Mouse (Mus musculus): ENCODE data around the gene Sh2d2a.
"Not testable (repeated sequence)": the region's sequence is repeated elsewhere in the genome, so short reads cannot be mapped to it uniquely, and the experiment has no call there.

Gene Sh2d2a

GRCm38 (mm10) chr3:87877730-87878129 lies 31.2 kb downstream of the Sh2d2a start:
- Histone ChIP-seq H3K4me1 (replicated peaks; ENCODE audit: low read depth, low read length) (peaks cover 19% of the 10 kb centered on the region), H3K4me3 (replicated peaks; ENCODE audit: low read length) (no peak overlapping the region), H3K9me3 (ENCODE audit: low read length) (no peaks in the 10 kb centered on the region), H3K27me3 (ENCODE audit: insufficient read depth, low read length) (no peaks in the 10 kb centered on the region), H3K36me3 (ENCODE audit: insufficient read depth, low read length) (peaks cover 91% of the 10 kb centered on the region)
- TF ChIP-seq NANOG (IDR thresholded peaks at IDR 0.05; ENCODE audit: borderline replicate concordance, low read length) (no peak), CTCF (conservative IDR thresholded peaks at IDR 0.05; ENCODE audit: low read length) (no peak)

- H3K27me3 ChIP-seq (ENCODE audit: insufficient read depth, low read length) = no peaks in the 10 kb centered on the region
Observed at GRCm38 (mm10) chr3:87884291-87884690, 37.7 kb downstream of the Sh2d2a start.

GRCm38 (mm10) chr3:87884708-87885251 lies 38.2 kb downstream of the Sh2d2a start:
- Histone ChIP-seq H3K4me1 (replicated peaks; ENCODE audit: low read depth, low read length) (peaks cover 36% of the 10 kb centered on the region), H3K36me3 (ENCODE audit: insufficient read depth, low read length) (peaks cover 41% of the 10 kb centered on the region), H3K4me3 (replicated peaks; ENCODE audit: low read length) (peak overlapping the region; percentile 97), H3K9me3 (ENCODE audit: low read length) (no peaks in the 10 kb centered on the region), H3K27me3 (ENCODE audit: insufficient read depth, low read length) (no peaks in the 10 kb centered on the region)
- TF ChIP-seq CTCF (conservative IDR thresholded peaks at IDR 0.05; ENCODE audit: low read length) (no peak), POU5F1 (IDR thresholded peaks at IDR 0.05; ENCODE audit: borderline replicate concordance, low read length) (no peak), NANOG (IDR thresholded peaks at IDR 0.05; ENCODE audit: borderline replicate concordance, low read length) (no peak)

More at GRCm38 (mm10) chr3:87884291-87884690, 37.7 kb downstream of the Sh2d2a start:
- Histone ChIP-seq H3K4me3 (replicated peaks; ENCODE audit: low read length) (peak overlapping the region; percentile 97), H3K9me3 (ENCODE audit: low read length) (no peaks in the 10 kb centered on the region), H3K36me3 (ENCODE audit: insufficient read depth, low read length) (peaks cover 43% of the 10 kb centered on the region), H3K4me1 (replicated peaks; ENCODE audit: low read depth, low read length) (peaks cover 35% of the 10 kb centered on the region)
- no peak for TF ChIP-seq CTCF (conservative IDR thresholded peaks at IDR 0.05; ENCODE audit: low read length)
- no peak for TF ChIP-seq POU5F1 (IDR thresholded peaks at IDR 0.05; ENCODE audit: borderline replicate concordance, low read length)
- no peak for TF ChIP-seq NANOG (IDR thresholded peaks at IDR 0.05; ENCODE audit: borderline replicate concordance, low read length)

GRCm38 (mm10) chr3:87885281-87886003 lies 38.9 kb downstream of the Sh2d2a start, which contains the start of gene Prcc:
Gene Prcc (minus strand): TSS chr3:87885608.
- H3K4me3 ChIP-seq (replicated peaks; ENCODE audit: low read length) = peak within 1 kb of the TSS; percentile 97
- H3K36me3 ChIP-seq (ENCODE audit: insufficient read depth, low read length) = peaks cover 34% of the 10 kb centered on the region
- peaks cover 36% of the 10 kb centered on the region for H3K4me1 ChIP-seq (replicated peaks; ENCODE audit: low read depth, low read length)
- H3K9me3 ChIP-seq (ENCODE audit: low read length) = no peaks in the 10 kb centered on the region
- no peaks in the 10 kb centered on the region for H3K27me3 ChIP-seq (ENCODE audit: insufficient read depth, low read length)
- TF ChIP-seq NANOG (IDR thresholded peaks at IDR 0.05; ENCODE audit: borderline replicate concordance, low read length) (no peak), CTCF (conservative IDR thresholded peaks at IDR 0.05; ENCODE audit: low read length) (no peak), POU5F1 (IDR thresholded peaks at IDR 0.05; ENCODE audit: borderline replicate concordance, low read length) (no peak)

- TF ChIP-seq POU5F1 (IDR thresholded peaks at IDR 0.05; ENCODE audit: borderline replicate concordance, low read length) = no peak
- no peak for TF ChIP-seq CTCF (conservative IDR thresholded peaks at IDR 0.05; ENCODE audit: low read length)
- TF ChIP-seq NANOG (IDR thresholded peaks at IDR 0.05; ENCODE audit: borderline replicate concordance, low read length) = no peak
- peak overlapping the region; percentile 75 for H3K4me3 ChIP-seq (replicated peaks; ENCODE audit: low read length)
- no peaks in the 10 kb centered on the region for H3K27me3 ChIP-seq (ENCODE audit: insufficient read depth, low read length)
- H3K9me3 ChIP-seq (ENCODE audit: low read length) = no peaks in the 10 kb centered on the region
- peaks cover 36% of the 10 kb centered on the region for H3K4me1 ChIP-seq (replicated peaks; ENCODE audit: low read depth, low read length)
- peaks cover 29% of the 10 kb centered on the region for H3K36me3 ChIP-seq (ENCODE audit: insufficient read depth, low read length)
Observed at GRCm38 (mm10) chr3:87886004-87886365, 39.4 kb downstream of the Sh2d2a start.

DNA sequence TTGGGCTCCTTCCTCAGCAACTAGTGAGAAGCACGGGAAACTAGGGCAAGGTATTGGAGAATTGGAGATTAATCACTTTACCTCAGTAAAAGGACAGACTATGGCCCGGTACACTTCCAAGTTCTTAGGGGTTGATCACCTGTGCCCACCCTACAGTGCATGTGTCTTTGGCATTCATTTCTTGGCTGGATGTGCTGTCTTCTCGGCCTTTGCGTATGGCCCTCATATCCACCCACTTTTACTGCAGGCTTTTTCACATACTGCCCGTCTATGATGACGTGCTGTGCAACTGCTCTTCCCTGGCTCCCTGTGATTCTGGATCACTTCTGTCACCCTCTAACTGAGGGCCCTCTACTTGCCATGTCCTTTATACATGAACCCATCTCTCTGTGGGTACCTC lies 39.9 kb downstream of the Sh2d2a start:
- Histone ChIP-seq H3K27me3 (ENCODE audit: insufficient read depth, low read length) (no peaks in the 10 kb centered on the region), H3K4me3 (replicated peaks; ENCODE audit: low read length) (peak overlapping the region; percentile 75), H3K9me3 (ENCODE audit: low read length) (no peaks in the 10 kb centered on the region), H3K36me3 (ENCODE audit: insufficient read depth, low read length) (peaks cover 25% of the 10 kb centered on the region), H3K4me1 (replicated peaks; ENCODE audit: low read depth, low read length) (peaks cover 37% of the 10 kb centered on the region)
- TF ChIP-seq CTCF (conservative IDR thresholded peaks at IDR 0.05; ENCODE audit: low read length) (no peak), POU5F1 (IDR thresholded peaks at IDR 0.05; ENCODE audit: borderline replicate concordance, low read length) (no peak), NANOG (IDR thresholded peaks at IDR 0.05; ENCODE audit: borderline replicate concordance, low read length) (no peak)

- peaks cover 17% of the 10 kb centered on the region for H3K36me3 ChIP-seq (ENCODE audit: insufficient read depth, low read length)
- H3K9me3 ChIP-seq (ENCODE audit: low read length); H3K4me3 ChIP-seq (replicated peaks; ENCODE audit: low read length); H3K27me3 ChIP-seq (ENCODE audit: insufficient read depth, low read length): not testable (repeated sequence)
- H3K4me1 ChIP-seq (replicated peaks; ENCODE audit: low read depth, low read length) = peaks cover 38% of the 10 kb centered on the region
Observed at GRCm38 (mm10) chr3:87887400-87887799, 40.8 kb downstream of the Sh2d2a start.

GRCm38 (mm10) chr3:87891481-87891880 lies 44.9 kb downstream of the Sh2d2a start:
- Histone ChIP-seq H3K9me3 (ENCODE audit: low read length) (no peaks in the 10 kb centered on the region), H3K4me3 (replicated peaks; ENCODE audit: low read length) (no peak overlapping the region), H3K36me3 (ENCODE audit: insufficient read depth, low read length) (no peaks in the 10 kb centered on the region), H3K27me3 (ENCODE audit: insufficient read depth, low read length) (no peaks in the 10 kb centered on the region), H3K4me1 (replicated peaks; ENCODE audit: low read depth, low read length) (peaks cover 43% of the 10 kb centered on the region)
- TF ChIP-seq POU5F1 (IDR thresholded peaks at IDR 0.05; ENCODE audit: borderline replicate concordance, low read length) (no peak), NANOG (IDR thresholded peaks at IDR 0.05; ENCODE audit: borderline replicate concordance, low read length) (no peak), CTCF (conservative IDR thresholded peaks at IDR 0.05; ENCODE audit: low read length) (no peak)
